Mouse (Mus musculus) layer of hippocampus, adult 2 months (tissue): Measurements from ENCODE around the gene Stox1. TPM values are rescaled to one million over a fixed set of nuclear protein-coding genes. Genes with fewer than 3 reads are reported as not detected.

Experiments
- DNase-seq, 2 experiments: peaks; one replicate each; pipeline ENCODE4 v3.0.0; 2022; ENCODE audit warnings: low spot score in 2 of 2
- H3K27ac ChIP-seq: fragments of 200-600 bp; 2 replicates; pipeline ENCODE4 v1.8.1; 2022
- H3K4me3 ChIP-seq: fragments of 200-600 bp; 2 replicates; pipeline ENCODE4 v1.8.1; 2022; ENCODE audit warnings: mild to moderate bottlenecking
- CTCF ChIP-seq: fragments of 200-600 bp; conservative IDR thresholded peaks from 2 replicates; pipeline ENCODE4 v1.8.1; 2022; ENCODE audit warnings: antibody characterized with exemption, mild to moderate bottlenecking, moderate library complexity
- microRNA-seq, 2 experiments: library from miRNA; unstranded; fragments of <30 nt; microRNA quantifications; one replicate each; pipeline ENCODE4 v1.2.0; 2021
- total RNA-seq, 2 experiments: library from RNA; stranded (reverse); gene quantifications; 2 replicates each; pipeline ENCODE4 v1.2.3; 2021

The Stox1 gene
- total RNA-seq, 2 experiments from 2014 or later: 2.3 to 2.6 TPM

DNA sequence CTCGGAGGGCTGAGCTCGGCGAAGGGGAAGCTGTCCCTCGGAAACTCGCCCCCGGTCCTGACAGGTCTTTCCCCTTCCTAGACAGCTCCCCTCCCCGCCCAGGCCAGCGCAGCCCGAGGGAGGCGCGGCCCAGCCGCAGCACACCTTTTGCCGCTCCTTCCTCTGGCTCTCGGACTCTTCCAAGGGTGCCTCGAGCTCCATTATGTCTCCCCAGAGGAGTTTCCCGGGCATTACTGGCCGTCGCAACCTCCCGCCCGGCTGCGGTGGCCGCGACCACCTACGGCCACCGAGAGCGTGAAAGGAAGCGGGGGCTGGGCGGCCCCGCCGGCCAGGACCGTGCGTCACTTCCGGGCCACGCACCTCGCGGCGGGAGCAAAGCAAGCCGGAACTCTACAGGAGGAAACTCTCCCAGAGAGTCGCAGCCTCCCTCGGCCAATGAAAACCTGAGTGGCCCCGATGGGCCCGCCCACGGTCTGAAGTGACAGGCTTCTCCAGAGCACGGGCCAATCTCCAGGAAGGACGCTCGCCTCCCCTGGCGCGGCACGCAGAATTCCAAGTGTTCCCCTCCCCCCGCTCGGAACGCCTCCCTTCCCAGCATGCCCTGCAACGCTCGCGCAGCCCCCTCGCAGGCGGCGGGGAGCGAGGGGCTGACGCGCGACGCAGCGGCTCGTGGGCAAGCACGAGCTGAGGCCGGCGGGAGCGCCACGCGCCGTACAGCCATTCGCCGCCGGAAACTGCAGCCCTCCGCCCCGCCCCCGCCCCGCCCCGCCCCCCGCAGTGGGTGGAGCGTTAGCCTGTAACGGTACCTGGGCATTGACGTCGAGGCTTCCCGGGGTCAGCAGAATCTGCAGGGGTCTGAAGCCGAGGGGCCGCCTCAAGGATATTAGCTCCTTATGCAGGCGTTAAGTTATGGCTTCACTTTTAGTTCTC, 74.8 kb downstream of the Stox1 start, which contains the start of gene Ddx50:
Gene Ddx50, minus strand, starts transcription at position 338 of the 930 bp plus-strand sequence.
- DNase-seq: peak; percentile 100
- TF ChIP-seq CTCF: no peak
- H3K27ac ChIP-seq: peak within 1 kb of the TSS; percentile 95
- peak within 1 kb of the TSS; percentile 92 for H3K4me3 ChIP-seq

- peak in 1 of 2 experiments; percentile 11 for DNase-seq
- TF ChIP-seq CTCF: no peak
- peak overlapping the region; percentile 95 for H3K27ac ChIP-seq
- peak overlapping the region; percentile 92 for H3K4me3 ChIP-seq
These were observed 75.6 kb downstream of the Stox1 start for GRCm38 (mm10) chr10:62650358-62650782.

Small RNA genes lying within 50 kb of the gene (microRNA-seq; reads per million reads assigned to microRNA genes)
- gene Mir7215: 0 reads per million in 2 experiments

Other genes with a start within 250 kb of the Stox1 start
- gene Vps26a, start 239.3 kb downstream of the Stox1 start, total RNA-seq: 10 to 100 TPM; 45.3 to 48.0 TPM
- gene Srgn, start 198.7 kb downstream of the Stox1 start, total RNA-seq: 1 to 10 TPM; 4.7 to 6.9 TPM
- 100 to 1,000 TPM; 214 to 216 TPM for gene Kif1bp, start 147.7 kb downstream of the Stox1 start, total RNA-seq
- 10 to 100 TPM; 20.3 to 25.5 TPM for gene Ddx21, start 123.8 kb downstream of the Stox1 start, total RNA-seq
- gene Ddx50, start 74.9 kb downstream of the Stox1 start, total RNA-seq: 10 to 100 TPM; 88.5 to 89.2 TPM
- gene Ccar1, start 66.2 kb upstream of the Stox1 start, total RNA-seq: 10 to 100 TPM; 59.4 to 60.6 TPM
- 10 to 100 TPM; 16.2 TPM for gene Tet1, start 182.9 kb upstream of the Stox1 start, total RNA-seq
- 10 to 100 TPM; 37.9 to 40.6 TPM for gene Slc25a16, start 194.5 kb upstream of the Stox1 start, total RNA-seq
- gene Dna2, start 220.9 kb upstream of the Stox1 start, total RNA-seq: 1 to 10 TPM in 1 of 2 experiments, under 1 TPM in 1; 0.97 to 1.1 TPM